Mouse (Mus musculus) small intestine, adult 2 months (tissue): ENCODE data around the gene Rplp0.
"Not testable (repeated sequence)": the region's sequence is repeated elsewhere in the genome, so short reads cannot be mapped to it uniquely, and the experiment has no call there.

Source experiments
- CTCF ChIP-seq: fragments of 200-500 bp; IDR thresholded peaks from 2 replicates; pipeline ENCODE4 v1.5.1; 2012; ENCODE audit warnings: low read depth, mild to moderate bottlenecking, control low read depth, inconsistent platforms, low read length, moderate library complexity, mixed read lengths; ENCODE audit not compliant: insufficient replicate concordance, insufficient read length; ENCODE audit errors: extremely low read depth
- POLR2A ChIP-seq: fragments of 200-500 bp; IDR thresholded peaks from 2 replicates; pipeline ENCODE4 v1.6.1; 2012; ENCODE audit warnings: low read depth, mild to moderate bottlenecking, control low read depth, inconsistent platforms, low read length, moderate library complexity

DNA sequence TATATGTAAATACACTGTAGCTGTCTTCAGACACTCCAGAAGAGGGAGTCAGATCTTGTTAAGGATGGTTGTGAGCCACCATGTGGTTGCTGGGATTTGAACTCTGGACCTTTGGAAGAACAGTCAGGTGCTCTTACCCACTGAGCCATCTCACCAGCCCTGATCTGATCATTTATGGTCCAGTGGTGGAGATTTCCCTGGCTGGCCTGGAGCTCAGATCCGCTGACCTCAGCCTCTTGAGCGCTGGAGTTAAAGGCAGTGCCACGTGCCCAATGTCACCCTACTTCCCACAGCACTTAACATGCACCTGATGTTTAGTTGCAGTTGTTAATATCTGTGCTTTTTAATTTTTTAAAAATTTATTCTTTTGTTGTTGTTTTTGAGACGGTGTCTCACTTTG, 18.4 kb downstream of the Rplp0 start:
- not testable (repeated sequence) for TF ChIP-seq POLR2A, CTCF
